In genomic region chr9:95351968-95352367, GRCm38 (mm10) we compare ENCODE assay signal across 16 mouse cellular contexts.
"Had no signal": no experiment of that assay in that cellular context is flagged by ENCODE, and none has a peak within 500 bp of the region (broad histone marks: within the 10 kb centered on the region; RNA-seq: fewer than 3 reads in every experiment).

No protein-coding gene starts in this region.

- H3K4me3 ChIP-seq: neural tube, embryonic 13.5 days; neural tube, embryonic 15.5 days; stomach, embryonic 15.5 days had no signal

- H3K9me3 ChIP-seq: neural tube, embryonic 13.5 days; neural tube, embryonic 15.5 days; stomach, embryonic 15.5 days had no signal

- H3K9ac ChIP-seq: neural tube, embryonic 13.5 days; neural tube, embryonic 15.5 days; stomach, embryonic 15.5 days had no signal

- H3K36me3 ChIP-seq: neural tube, embryonic 13.5 days; neural tube, embryonic 15.5 days; stomach, embryonic 15.5 days had no signal

- H3K4me1 ChIP-seq: neural tube, embryonic 13.5 days; neural tube, embryonic 15.5 days; stomach, embryonic 15.5 days had no signal

- H3K27me3 ChIP-seq: neural tube, embryonic 13.5 days; neural tube, embryonic 15.5 days; stomach, embryonic 15.5 days had no signal

- H3K4me2 ChIP-seq: neural tube, embryonic 13.5 days; neural tube, embryonic 15.5 days; stomach, embryonic 15.5 days had no signal

- DNase-seq: retina, postnatal 1 day; right cerebral cortex, adult 18-20 months; right cerebral cortex, postnatal 14 days; right cerebral cortex, postnatal 25 days; right cerebral cortex, postnatal 4 days; spleen, adult 18-20 months; thymus, adult 18-20 months; thymus, adult 2 months; thymus, postnatal 14 days; thymus, postnatal 25 days; thymus, postnatal 36 days; thymus, postnatal 4 days had no signal

- H3K27ac ChIP-seq: neural tube, embryonic 13.5 days; neural tube, embryonic 15.5 days; stomach, embryonic 15.5 days; stomach, postnatal 0 days had no signal
